Mouse (Mus musculus): Measurements from ENCODE around the gene 2310030G06Rik. TPM values are rescaled to one million over a fixed set of nuclear protein-coding genes. Genes with fewer than 3 reads are reported as not detected.

The 2310030G06Rik gene
- total RNA-seq, 2 experiments from 2014 or later, result 1.7 to 1.9 TPM

DNA sequence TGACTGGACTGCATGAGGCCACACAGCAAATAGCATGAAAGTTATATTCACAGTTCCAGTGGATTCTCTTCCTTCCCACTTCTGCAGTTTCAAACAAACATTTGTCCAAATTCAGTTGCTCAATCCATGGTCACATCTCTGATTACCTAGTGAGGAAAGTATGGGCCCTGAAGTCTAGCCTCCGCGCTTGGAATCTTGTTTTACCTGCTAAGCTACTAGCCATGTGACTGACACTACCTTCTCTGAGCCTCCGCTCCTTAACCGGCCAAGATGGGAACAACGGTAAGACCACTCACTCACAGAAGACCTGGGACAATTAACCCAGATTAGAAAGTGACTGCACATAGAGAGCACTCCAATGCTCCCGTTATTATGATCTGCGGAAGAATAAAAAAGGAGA lies 530 bp downstream of the 2310030G06Rik start:
- no peak for DNase-seq (ENCODE audit: extremely low spot score in 1 of 2, low spot score in 1 of 2)

DNA sequence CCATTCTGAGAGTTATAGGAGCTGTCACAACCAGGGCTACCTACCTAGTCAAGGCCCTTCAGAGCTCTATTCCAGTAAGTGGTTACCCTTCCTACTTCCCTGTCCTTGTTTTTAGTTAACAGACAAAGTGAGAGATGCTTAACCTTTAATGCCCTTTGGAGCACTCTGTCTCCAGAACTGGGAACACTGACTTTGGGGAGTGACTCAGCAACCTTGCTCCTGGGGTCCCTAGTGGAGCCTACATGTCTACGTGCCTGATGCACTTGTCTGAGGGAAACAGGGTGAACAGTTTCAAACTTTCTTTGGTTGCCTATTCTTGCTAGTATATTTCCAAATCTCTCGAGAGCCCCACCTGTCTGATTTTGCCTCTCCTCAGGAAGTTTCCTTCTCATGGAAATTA lies 3.6 kb downstream of the 2310030G06Rik start:
- no peak for DNase-seq (ENCODE audit: extremely low spot score in 1 of 2, low spot score in 1 of 2)

GRCm38 (mm10) chr9:50742261-50742660 lies 4.1 kb downstream of the 2310030G06Rik start:
- DNase-seq (ENCODE audit: extremely low spot score in 1 of 2, low spot score in 1 of 2), result no peak

- DNase-seq (ENCODE audit: extremely low spot score in 1 of 2, low spot score in 1 of 2), result no peak
These were observed 5.2 kb downstream of the 2310030G06Rik start for GRCm38 (mm10) chr9:50740867-50741784.

GRCm38 (mm10) chr9:50738914-50739870 lies 7.1 kb downstream of the 2310030G06Rik start, which contains the start of gene Dixdc1:
TSS of gene Dixdc1 (minus strand) at chr9:50739517.
- peak; percentile 79 to 81 for DNase-seq (ENCODE audit: extremely low spot score in 1 of 2, low spot score in 1 of 2)

DNA sequence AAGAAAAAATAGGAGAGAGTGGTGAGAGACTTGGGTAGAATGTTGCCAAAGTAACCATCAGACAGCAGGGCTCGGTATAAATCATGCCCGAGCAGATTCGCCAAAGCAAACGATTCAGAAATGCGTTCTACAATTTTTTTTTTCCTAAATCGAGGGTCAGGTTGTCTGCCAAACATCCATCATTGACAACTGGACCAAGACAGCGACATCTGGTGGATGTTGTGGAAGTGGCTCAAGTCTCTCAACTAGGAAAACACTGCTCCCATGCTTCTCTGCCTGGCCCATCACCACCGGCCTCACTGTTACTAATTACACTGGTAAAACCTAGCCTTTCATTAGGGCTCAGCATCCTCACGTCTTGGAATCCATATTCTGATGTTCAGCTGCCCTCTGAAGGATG lies 11.3 kb downstream of the 2310030G06Rik start:
- peak in 1 of 2 experiments; percentile 59 for DNase-seq (ENCODE audit: extremely low spot score in 1 of 2, low spot score in 1 of 2)

GRCm38 (mm10) chr9:50732560-50732959 lies 13.8 kb downstream of the 2310030G06Rik start:
- no peak for DNase-seq (ENCODE audit: extremely low spot score in 1 of 2, low spot score in 1 of 2)

DNA sequence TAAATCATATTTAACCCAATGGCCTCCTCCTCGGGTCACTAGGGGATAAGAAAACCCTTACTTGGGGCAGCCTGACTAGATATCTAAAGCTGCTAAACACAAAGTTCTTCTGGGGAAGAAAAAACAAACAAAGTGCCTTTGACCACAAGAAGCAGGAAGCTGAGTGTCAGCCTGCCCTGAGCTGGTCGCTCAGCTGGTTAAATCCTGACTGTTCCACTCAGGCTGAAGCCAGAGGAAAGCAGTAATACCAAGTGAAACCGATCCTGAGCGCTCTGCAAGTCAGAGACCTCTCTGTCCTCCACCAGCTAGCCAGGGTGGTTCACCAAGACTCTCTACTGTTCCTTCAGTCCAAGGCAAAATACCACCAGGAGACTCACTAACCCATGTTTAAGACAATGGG lies 16.7 kb downstream of the 2310030G06Rik start:
- no peak for DNase-seq (ENCODE audit: extremely low spot score in 1 of 2, low spot score in 1 of 2)

GRCm38 (mm10) chr9:50727925-50728651 lies 18.2 kb downstream of the 2310030G06Rik start:
- peak; percentile 71 to 75 for DNase-seq (ENCODE audit: extremely low spot score in 1 of 2, low spot score in 1 of 2)

GRCm38 (mm10) chr9:50727171-50727924 lies 19.0 kb downstream of the 2310030G06Rik start:
- peak; percentile 14 to 26 for DNase-seq (ENCODE audit: extremely low spot score in 1 of 2, low spot score in 1 of 2)

GRCm38 (mm10) chr9:50725921-50726590 lies 20.3 kb downstream of the 2310030G06Rik start:
- DNase-seq (ENCODE audit: extremely low spot score in 1 of 2, low spot score in 1 of 2), result no peak

DNA sequence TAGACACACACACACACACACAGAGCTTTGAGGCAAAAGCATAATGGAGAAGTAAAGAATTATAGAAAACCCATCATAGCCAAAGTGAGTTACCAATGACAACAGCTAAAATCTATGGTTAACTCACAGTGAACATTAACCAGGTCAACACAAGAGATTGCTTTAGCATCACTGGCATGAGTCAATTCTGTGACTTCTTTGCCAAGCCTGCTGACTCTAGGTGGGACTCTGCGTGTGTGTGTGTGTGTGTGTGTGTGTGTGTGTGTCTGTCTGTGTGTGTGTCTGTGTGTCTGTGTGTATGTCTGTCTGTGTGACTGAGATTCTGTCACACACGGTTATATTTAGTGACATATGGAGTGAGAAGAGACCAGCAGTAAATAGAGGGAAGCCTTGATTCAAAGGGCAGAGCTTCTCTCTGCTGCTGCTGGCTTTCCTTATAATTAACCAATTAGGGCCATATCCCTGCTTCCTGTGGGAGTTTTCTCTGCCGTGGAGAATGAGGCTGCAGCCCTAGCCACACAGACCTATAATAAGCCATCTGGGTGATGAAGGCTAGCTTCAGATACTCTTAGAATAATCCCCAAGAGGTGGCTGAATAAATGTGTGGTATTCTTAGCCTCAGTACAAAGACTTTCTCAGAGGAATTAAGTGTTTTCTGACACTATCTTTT lies 21.5 kb downstream of the 2310030G06Rik start:
- DNase-seq (ENCODE audit: extremely low spot score in 1 of 2, low spot score in 1 of 2), result no peak

DNA sequence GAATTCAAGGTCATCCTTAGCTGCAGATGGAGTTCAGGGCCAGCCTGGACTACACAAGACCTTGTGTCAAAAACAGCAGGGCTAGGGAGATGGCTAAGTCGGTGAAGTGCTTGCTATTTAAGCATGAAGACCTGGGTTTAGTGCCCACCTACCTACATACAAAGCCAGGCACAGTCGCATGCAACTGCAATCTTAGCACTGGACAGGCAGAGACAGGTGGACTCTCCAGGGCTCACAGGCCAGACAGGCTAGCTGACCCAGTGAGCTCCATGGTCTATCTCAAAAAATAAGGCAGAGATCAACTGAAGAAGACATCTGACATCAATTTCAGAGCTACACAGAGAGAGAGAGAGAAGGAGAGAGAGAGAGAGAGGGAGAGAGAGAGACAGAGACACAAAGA lies 22.2 kb downstream of the 2310030G06Rik start:
- no peak for DNase-seq (ENCODE audit: extremely low spot score in 1 of 2, low spot score in 1 of 2)

GRCm38 (mm10) chr9:50723406-50723805 lies 22.9 kb downstream of the 2310030G06Rik start:
- DNase-seq (ENCODE audit: extremely low spot score in 1 of 2, low spot score in 1 of 2), result peak; percentile 28 to 76

DNA sequence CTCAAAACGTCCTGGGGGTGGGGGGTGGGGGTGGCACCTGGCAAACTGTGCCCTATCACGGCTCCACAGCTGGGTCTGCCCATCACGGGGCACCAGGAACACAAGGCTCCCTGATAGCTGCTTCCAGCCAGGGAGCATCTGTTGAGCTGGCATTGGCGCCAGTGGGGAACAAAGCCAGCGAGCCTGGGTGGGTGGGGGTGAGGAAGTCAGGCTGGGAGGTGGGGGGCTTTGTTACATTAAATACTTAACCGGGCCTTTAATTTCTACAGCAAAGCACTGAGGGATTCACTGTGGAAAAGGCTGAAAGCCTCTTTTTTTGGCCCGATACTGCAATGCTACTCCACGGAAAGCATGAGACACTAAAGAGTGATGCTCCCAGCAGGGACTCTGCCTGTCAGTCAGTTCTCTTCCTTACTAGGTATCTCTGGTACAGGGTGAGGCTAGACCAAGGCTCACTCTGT lies 23.9 kb downstream of the 2310030G06Rik start:
- DNase-seq (ENCODE audit: extremely low spot score in 1 of 2, low spot score in 1 of 2), result no peak

GRCm38 (mm10) chr9:50721061-50721460 lies 25.3 kb downstream of the 2310030G06Rik start:
- no peak for DNase-seq (ENCODE audit: extremely low spot score in 1 of 2, low spot score in 1 of 2)

- DNase-seq (ENCODE audit: extremely low spot score in 1 of 2, low spot score in 1 of 2), result no peak
These were observed 27.5 kb downstream of the 2310030G06Rik start for GRCm38 (mm10) chr9:50718878-50719277.

- DNase-seq (ENCODE audit: extremely low spot score in 1 of 2, low spot score in 1 of 2), result no peak
These were observed 32.1 kb downstream of the 2310030G06Rik start for GRCm38 (mm10) chr9:50714188-50714587.

All from layer of hippocampus, postnatal 25 days (tissue).